Mouse (Mus musculus): ENCODE measurements around the gene Galnt7. TPM values are rescaled to one million over a fixed set of nuclear protein-coding genes. Genes with fewer than 3 reads are reported as not detected.
A peak's percentile ranks its signal among the peaks of the same experiment; 100 is the strongest.
"Not testable (repeated sequence)": the region's sequence is repeated elsewhere in the genome, so short reads cannot be mapped to it uniquely, and the experiment has no call there.

The Galnt7 gene
- total RNA-seq, 1 experiment from 2014 or later, result 23.0 TPM

- ATAC-seq (replicated peaks; ENCODE audit: insufficient number of reproducible peaks, low FRiP score, low TSS enrichment, poor library complexity, severe bottlenecking), result no peak
Measured at GRCm38 (mm10) chr8:57560926-57561325, 91.9 kb downstream of the Galnt7 start.

- no peak for ATAC-seq (replicated peaks; ENCODE audit: insufficient number of reproducible peaks, low FRiP score, low TSS enrichment, poor library complexity, severe bottlenecking)
Measured at GRCm38 (mm10) chr8:57552102-57553032, 100.5 kb downstream of the Galnt7 start.

- ATAC-seq (replicated peaks; ENCODE audit: insufficient number of reproducible peaks, low FRiP score, low TSS enrichment, poor library complexity, severe bottlenecking), result no peak
Measured at GRCm38 (mm10) chr8:57547581-57547980, 105.3 kb downstream of the Galnt7 start.

GRCm38 (mm10) chr8:57546834-57547233, 106.0 kb downstream of the Galnt7 start:
- ATAC-seq (replicated peaks; ENCODE audit: insufficient number of reproducible peaks, low FRiP score, low TSS enrichment, poor library complexity, severe bottlenecking), result no peak

- no peak for ATAC-seq (replicated peaks; ENCODE audit: insufficient number of reproducible peaks, low FRiP score, low TSS enrichment, poor library complexity, severe bottlenecking)
Measured at GRCm38 (mm10) chr8:57546401-57546800, 106.4 kb downstream of the Galnt7 start.

GRCm38 (mm10) chr8:57541405-57541804, 111.4 kb downstream of the Galnt7 start:
- peak; percentile 33 for ATAC-seq (replicated peaks; ENCODE audit: insufficient number of reproducible peaks, low FRiP score, low TSS enrichment, poor library complexity, severe bottlenecking)

GRCm38 (mm10) chr8:57540951-57541350, 111.9 kb downstream of the Galnt7 start:
- 0 out of 2 replicates have a peak, but pooled peaks have one; percentile 7 for ATAC-seq (replicated peaks; ENCODE audit: insufficient number of reproducible peaks, low FRiP score, low TSS enrichment, poor library complexity, severe bottlenecking)

- ATAC-seq (replicated peaks; ENCODE audit: insufficient number of reproducible peaks, low FRiP score, low TSS enrichment, poor library complexity, severe bottlenecking), result no peak
Measured at GRCm38 (mm10) chr8:57540110-57540838, 112.6 kb downstream of the Galnt7 start.

- no peak for ATAC-seq (replicated peaks; ENCODE audit: insufficient number of reproducible peaks, low FRiP score, low TSS enrichment, poor library complexity, severe bottlenecking)
Measured at GRCm38 (mm10) chr8:57538601-57539000, 114.2 kb downstream of the Galnt7 start.

- ATAC-seq (replicated peaks; ENCODE audit: insufficient number of reproducible peaks, low FRiP score, low TSS enrichment, poor library complexity, severe bottlenecking), result no peak
Measured at GRCm38 (mm10) chr8:57536167-57536566, 116.7 kb downstream of the Galnt7 start.

- no peak for ATAC-seq (replicated peaks; ENCODE audit: insufficient number of reproducible peaks, low FRiP score, low TSS enrichment, poor library complexity, severe bottlenecking)
Measured at GRCm38 (mm10) chr8:57534495-57534894, 118.3 kb downstream of the Galnt7 start.

- ATAC-seq (replicated peaks; ENCODE audit: insufficient number of reproducible peaks, low FRiP score, low TSS enrichment, poor library complexity, severe bottlenecking), result no peak
Measured at GRCm38 (mm10) chr8:57533106-57533505, 119.7 kb downstream of the Galnt7 start.

GRCm38 (mm10) chr8:57532223-57532622, 120.6 kb downstream of the Galnt7 start:
- ATAC-seq (replicated peaks; ENCODE audit: insufficient number of reproducible peaks, low FRiP score, low TSS enrichment, poor library complexity, severe bottlenecking), result no peak

GRCm38 (mm10) chr8:57530666-57531349, 122.0 kb downstream of the Galnt7 start:
- ATAC-seq (replicated peaks; ENCODE audit: insufficient number of reproducible peaks, low FRiP score, low TSS enrichment, poor library complexity, severe bottlenecking), result peak; percentile 86

- ATAC-seq (replicated peaks; ENCODE audit: insufficient number of reproducible peaks, low FRiP score, low TSS enrichment, poor library complexity, severe bottlenecking), result no peak
Measured at GRCm38 (mm10) chr8:57530238-57530637, 122.6 kb downstream of the Galnt7 start.

- ATAC-seq (replicated peaks; ENCODE audit: insufficient number of reproducible peaks, low FRiP score, low TSS enrichment, poor library complexity, severe bottlenecking), result no peak
Measured at GRCm38 (mm10) chr8:57528036-57528435, 124.8 kb downstream of the Galnt7 start.

- ATAC-seq (replicated peaks; ENCODE audit: insufficient number of reproducible peaks, low FRiP score, low TSS enrichment, poor library complexity, severe bottlenecking), result no peak
Measured at GRCm38 (mm10) chr8:57520186-57520786, 132.5 kb downstream of the Galnt7 start.

GRCm38 (mm10) chr8:57517723-57518122, 135.1 kb downstream of the Galnt7 start:
- no peak for ATAC-seq (replicated peaks; ENCODE audit: insufficient number of reproducible peaks, low FRiP score, low TSS enrichment, poor library complexity, severe bottlenecking)

GRCm38 (mm10) chr8:57516685-57517084, 136.1 kb downstream of the Galnt7 start:
- not testable (repeated sequence) for ATAC-seq (replicated peaks; ENCODE audit: insufficient number of reproducible peaks, low FRiP score, low TSS enrichment, poor library complexity, severe bottlenecking)
